Mouse (Mus musculus) lung, adult 2 months (tissue): ENCODE measurements around the gene Prss32. TPM values are rescaled to one million over a fixed set of nuclear protein-coding genes. Genes with fewer than 3 reads are reported as not detected.
"Not testable (repeated sequence)": the region's sequence is repeated elsewhere in the genome, so short reads cannot be mapped to it uniquely, and the experiment has no call there.

Experiments
- DNase-seq: peaks from one replicate; pipeline ENCODE4 v3.0.0; 2022
- H3K4me1 ChIP-seq: fragments of 200-500 bp; 2 replicates; pipeline ENCODE4 v1.6.1; 2011; ENCODE audit warnings: low read length; ENCODE audit not compliant: control insufficient read depth, insufficient read depth
- H3K4me3 ChIP-seq: fragments of 200-500 bp; replicated peaks from 2 replicates; pipeline ENCODE3; 2011; ENCODE audit warnings: low read depth, mild to moderate bottlenecking, control low read depth, low read length; ENCODE audit errors: extremely low read depth
- CTCF ChIP-seq: fragments of 200-500 bp; IDR thresholded peaks from 2 replicates; pipeline ENCODE4 v1.5.1; 2011; ENCODE audit warnings: mild to moderate bottlenecking, low read length, control low read depth; ENCODE audit not compliant: insufficient read depth
- POLR2A ChIP-seq: fragments of 200-500 bp; IDR thresholded peaks from 2 replicates; pipeline ENCODE4 v1.6.1; 2011; ENCODE audit warnings: low read depth, mild to moderate bottlenecking, control low read depth, low read length, borderline replicate concordance; ENCODE audit errors: extremely low read depth
- WGBS: fragments of 180-500 bp; shearing (Covaris S2); methylation state at CpG from one replicate; pipeline ENCODE4 v1.1.7; 2018; 5-methylcytosine and 5-hydroxymethylcytosine counted together
- polyA plus RNA-seq: library from polyadenylated mRNA; depleted of rRNA; stranded (reverse); fragments of >200 nt; gene quantifications from 2 replicates; pipeline ENCODE4 v1.2.3, GENCODE M21; 2012; rRNA removed

Prss32 gene
- polyA plus RNA-seq, 1 experiment, result not detected

DNA sequence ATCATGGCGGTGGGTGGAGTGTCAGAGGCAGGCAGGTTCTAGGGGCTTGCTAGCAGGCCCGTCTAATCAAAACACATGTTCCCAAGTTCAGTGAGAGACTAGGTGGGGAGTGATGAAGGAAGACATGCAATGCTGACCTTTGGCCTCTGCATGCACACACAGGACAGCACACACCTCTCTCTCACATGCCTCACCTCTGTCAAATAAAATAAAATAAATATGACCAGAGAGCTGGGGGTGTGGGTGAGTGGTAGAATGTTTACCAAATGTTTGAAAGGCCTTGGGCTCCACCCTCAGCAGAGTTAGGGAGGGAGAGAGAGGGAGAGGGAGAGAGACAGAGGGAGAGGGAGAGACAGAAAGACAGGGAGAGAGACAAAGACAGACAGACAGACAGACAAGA lies 14.3 kb downstream of the Prss32 start:
- TF ChIP-seq CTCF (no peak), POLR2A (no peak)
- H3K4me1 ChIP-seq, result no peaks in the 10 kb centered on the region
- WGBS, result 55% methylated on average over 2 of the region's 2 CpGs
- DNase-seq, result no peak
- H3K4me3 ChIP-seq, result no peak overlapping the region

GRCm38 (mm10) chr17:23862926-23863325 lies 19.3 kb downstream of the Prss32 start:
- TF ChIP-seq POLR2A (no peak), CTCF (no peak)
- 81% methylated on average over 4 of the region's 4 CpGs for WGBS
- no peak for DNase-seq
- H3K4me1 ChIP-seq, result no peaks in the 10 kb centered on the region
- no peak overlapping the region for H3K4me3 ChIP-seq

GRCm38 (mm10) chr17:23867756-23868155 lies 24.1 kb downstream of the Prss32 start, which contains the start of gene Prss21:
Gene Prss21 (plus strand): TSS chr17:23868056.
- Histone ChIP-seq H3K4me1 (no peaks in the 10 kb centered on the region), H3K4me3 (no peak within 1 kb of the TSS)
- WGBS, result 89% methylated on average over 15 of the region's 15 CpGs
- TF ChIP-seq CTCF (no peak), POLR2A (no peak)
- DNase-seq, result no peak

DNA sequence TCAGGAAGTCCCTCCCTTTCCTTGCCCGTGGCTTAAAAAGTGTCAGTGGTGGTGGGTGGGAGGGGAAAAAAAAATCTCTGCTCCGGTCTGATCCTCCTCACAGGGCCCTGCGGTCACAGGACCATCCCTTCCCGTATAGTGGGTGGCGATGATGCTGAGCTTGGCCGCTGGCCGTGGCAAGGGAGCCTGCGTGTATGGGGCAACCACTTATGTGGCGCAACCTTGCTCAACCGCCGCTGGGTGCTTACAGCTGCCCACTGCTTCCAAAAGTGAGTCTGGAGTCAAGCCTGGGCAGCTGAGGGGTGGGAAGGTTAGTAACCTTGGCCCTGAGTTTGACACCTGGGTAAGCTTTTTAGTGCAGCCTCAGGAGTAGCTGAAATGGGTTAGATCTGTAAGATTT lies 24.9 kb downstream of the Prss32 start:
- no peak overlapping the region for H3K4me3 ChIP-seq
- TF ChIP-seq POLR2A (no peak), CTCF (no peak)
- 81% methylated on average over 11 of the region's 11 CpGs for WGBS
- no peak for DNase-seq
- H3K4me1 ChIP-seq, result no peaks in the 10 kb centered on the region

GRCm38 (mm10) chr17:23873884-23874856 lies 30.5 kb downstream of the Prss32 start:
- no peak for TF ChIP-seq POLR2A
- TF ChIP-seq CTCF, result peak; percentile 84
- H3K4me3 ChIP-seq, result no peak overlapping the region
- WGBS, result 31% methylated on average over 8 of the region's 8 CpGs
- no peaks in the 10 kb centered on the region for H3K4me1 ChIP-seq
- peak; percentile 42 for DNase-seq

GRCm38 (mm10) chr17:23876741-23877140 lies 33.1 kb downstream of the Prss32 start:
- TF ChIP-seq POLR2A (no peak), CTCF (no peak)
- H3K4me1 ChIP-seq, result no peaks in the 10 kb centered on the region
- DNase-seq, result no peak
- no peak overlapping the region for H3K4me3 ChIP-seq
- 55% methylated on average over 3 of the region's 3 CpGs for WGBS

GRCm38 (mm10) chr17:23877166-23877565 lies 33.5 kb downstream of the Prss32 start:
- Histone ChIP-seq H3K4me1 (no peaks in the 10 kb centered on the region), H3K4me3 (no peak overlapping the region)
- no peak for DNase-seq
- no peak for TF ChIP-seq CTCF
- TF ChIP-seq POLR2A, result no peak
- 87% methylated on average over 2 of the region's 2 CpGs for WGBS

GRCm38 (mm10) chr17:23880576-23880975 lies 36.9 kb downstream of the Prss32 start, which contains the start of the genes Dcpp1 and Dcpp2:
Gene Dcpp1 (plus strand): TSS chr17:23880876.
Gene Dcpp2 (plus strand): TSS chr17:23880880.
- not testable (repeated sequence) for H3K4me3 ChIP-seq, H3K4me1 ChIP-seq, DNase-seq
- WGBS, result 49% methylated on average over 4 of the region's 4 CpGs

Other genes with a start within 250 kb of the Prss32 start
- gene Zfp13, start 244.4 kb upstream of the Prss32 start, polyA plus RNA-seq, result 14.9 and 15.2 TPM in 2 replicates
- 0.06 TPM in 1 of 2 replicates, not detected in the other for gene Zscan10, start 243.0 kb upstream of the Prss32 start, polyA plus RNA-seq
- gene Mmp25, start 198.6 kb upstream of the Prss32 start, polyA plus RNA-seq, result 0.70 and 1.0 TPM in 2 replicates
- gene Bicdl2, start 183.3 kb upstream of the Prss32 start, polyA plus RNA-seq, result 4.0 and 6.8 TPM in 2 replicates
- gene Hcfc1r1, start 170.3 kb upstream of the Prss32 start, polyA plus RNA-seq, result 284 and 321 TPM in 2 replicates
- gene Thoc6, start 170.0 kb upstream of the Prss32 start, polyA plus RNA-seq, result 18.1 and 20.6 TPM in 2 replicates
- 32.4 and 39.7 TPM in 2 replicates for gene Tnfrsf12a, start 166.4 kb upstream of the Prss32 start, polyA plus RNA-seq
- 0.57 and 0.86 TPM in 2 replicates for gene Cldn6, start 164.6 kb upstream of the Prss32 start, polyA plus RNA-seq
- gene Cldn9, start 159.8 kb upstream of the Prss32 start, polyA plus RNA-seq, result 0.07 and 0.08 TPM in 2 replicates
- gene 1520401A03Rik, start 121.1 kb upstream of the Prss32 start, polyA plus RNA-seq, result not detected in 2 replicates
- gene Pkmyt1, start 117.5 kb upstream of the Prss32 start, polyA plus RNA-seq, result 21.8 and 25.3 TPM in 2 replicates
- gene Paqr4, start 103.0 kb upstream of the Prss32 start, polyA plus RNA-seq, result 59.8 and 63.5 TPM in 2 replicates
- 0.81 and 1.1 TPM in 2 replicates for gene Kremen2, start 98.0 kb upstream of the Prss32 start, polyA plus RNA-seq
- gene Flywch1, start 72.3 kb upstream of the Prss32 start, polyA plus RNA-seq, result 37.1 and 39.1 TPM in 2 replicates
- 8.0 and 8.8 TPM in 2 replicates for gene Flywch2, start 57.8 kb upstream of the Prss32 start, polyA plus RNA-seq
- gene Srrm2, start 53.3 kb upstream of the Prss32 start, polyA plus RNA-seq, result 538 and 681 TPM in 2 replicates
- 470 and 498 TPM in 2 replicates for gene Elob, start 14.7 kb upstream of the Prss32 start, polyA plus RNA-seq
- not detected in 2 replicates for gene Prss33, start 7.8 kb upstream of the Prss32 start, polyA plus RNA-seq
- 0.66 and 0.78 TPM in 2 replicates for gene Prss41, start 317 bp downstream of the Prss32 start, polyA plus RNA-seq
- not detected in 2 replicates for gene Prss21, start 24.2 kb downstream of the Prss32 start, polyA plus RNA-seq
- not detected in 2 replicates for gene Dcpp1, start 37.0 kb downstream of the Prss32 start, polyA plus RNA-seq
- not detected in 2 replicates for gene Dcpp2, start 37.0 kb downstream of the Prss32 start, polyA plus RNA-seq
- gene Dcpp3, start 73.6 kb downstream of the Prss32 start, polyA plus RNA-seq, result not detected in 2 replicates
- not detected in 2 replicates for gene Sbp, start 97.8 kb downstream of the Prss32 start, polyA plus RNA-seq
- gene Sbpl, start 111.4 kb downstream of the Prss32 start, polyA plus RNA-seq, result not detected in 2 replicates
- 1.5 and 2.7 TPM in 2 replicates for gene Prss30, start 136.7 kb downstream of the Prss32 start, polyA plus RNA-seq
- 0.11 and 0.96 TPM in 2 replicates for gene Prss22, start 154.2 kb downstream of the Prss32 start, polyA plus RNA-seq
- gene Prss27, start 194.3 kb downstream of the Prss32 start, polyA plus RNA-seq, result 0.24 and 12.9 TPM in 2 replicates
- gene Kctd5, start 229.6 kb downstream of the Prss32 start, polyA plus RNA-seq, result 28.4 and 30.3 TPM in 2 replicates